Mouse (Mus musculus) CH12.LX (cell line): ENCODE results near the gene Gm45713.

ENCODE experiments used
- EP300 ChIP-seq: IDR thresholded peaks from 2 replicates; pipeline ENCODE4 v1.6.1; 2011; ENCODE audit warnings: low read length, improper control_type of control experiment
- ZNF384 ChIP-seq: IDR thresholded peaks from 2 replicates; pipeline ENCODE4 v1.6.1; 2012; ENCODE audit warnings: low read depth, low read length, improper control_type of control experiment, inconsistent platforms

DNA sequence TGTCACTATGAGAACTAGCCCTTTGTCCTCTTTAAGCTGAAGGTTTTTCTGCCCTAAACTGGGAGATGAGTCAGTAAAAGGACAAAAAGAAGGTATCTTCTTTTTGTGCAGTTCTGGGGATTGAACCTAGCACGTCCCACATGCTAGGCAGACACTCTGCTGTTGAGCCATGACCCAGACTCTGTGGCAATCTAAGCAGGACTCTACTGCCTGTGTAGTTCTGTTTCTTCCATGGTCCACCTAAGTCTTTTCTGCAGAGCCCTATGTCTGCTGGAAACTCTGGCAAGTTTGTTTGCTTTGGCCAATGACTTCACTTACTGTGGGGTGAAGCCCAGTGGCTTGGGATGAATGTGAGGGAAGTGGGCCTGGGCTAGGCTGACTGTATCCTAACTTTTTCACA, 2.4 kb upstream of the Gm45713 start:
- no peak for TF ChIP-seq ZNF384
- TF ChIP-seq EP300 = no peak
